Mouse (Mus musculus) layer of hippocampus, adult 9-10 months (tissue): ENCODE results near the gene B4galt5.

Experiments
- DNase-seq: peaks from one replicate; pipeline ENCODE4 v3.0.0; 2022; ENCODE audit warnings: low spot score

B4galt5 gene

DNA sequence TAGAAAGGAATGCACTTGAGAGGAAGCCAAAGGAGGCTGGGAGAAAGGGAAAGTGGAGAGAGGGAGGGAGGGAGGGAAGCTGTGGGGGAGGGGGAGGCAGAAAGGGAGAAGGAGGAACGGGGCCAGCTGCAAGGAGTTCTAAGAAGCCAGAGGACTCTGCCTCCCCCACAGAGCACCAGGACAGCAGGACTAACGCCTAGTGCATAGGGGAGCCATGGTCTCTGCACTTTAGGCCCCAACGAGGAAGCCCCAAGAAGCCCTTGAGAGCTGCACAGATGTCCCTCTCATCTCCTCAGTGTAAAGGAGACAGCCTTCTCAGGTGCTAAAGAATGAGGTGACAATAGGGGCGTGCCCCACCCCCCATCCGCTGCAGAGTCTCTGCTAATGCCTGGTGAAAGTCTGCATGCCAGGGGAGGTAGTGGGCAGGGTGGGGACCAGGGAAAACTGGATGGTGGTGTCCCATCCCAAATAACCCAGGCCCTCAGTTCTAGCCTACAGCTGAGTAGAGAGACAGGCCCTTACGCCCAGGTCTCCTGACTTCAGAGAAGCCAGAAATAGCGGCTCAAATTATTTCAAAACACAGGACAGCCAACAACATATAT, 98.1 kb downstream of the B4galt5 start:
- no peak for DNase-seq

DNA sequence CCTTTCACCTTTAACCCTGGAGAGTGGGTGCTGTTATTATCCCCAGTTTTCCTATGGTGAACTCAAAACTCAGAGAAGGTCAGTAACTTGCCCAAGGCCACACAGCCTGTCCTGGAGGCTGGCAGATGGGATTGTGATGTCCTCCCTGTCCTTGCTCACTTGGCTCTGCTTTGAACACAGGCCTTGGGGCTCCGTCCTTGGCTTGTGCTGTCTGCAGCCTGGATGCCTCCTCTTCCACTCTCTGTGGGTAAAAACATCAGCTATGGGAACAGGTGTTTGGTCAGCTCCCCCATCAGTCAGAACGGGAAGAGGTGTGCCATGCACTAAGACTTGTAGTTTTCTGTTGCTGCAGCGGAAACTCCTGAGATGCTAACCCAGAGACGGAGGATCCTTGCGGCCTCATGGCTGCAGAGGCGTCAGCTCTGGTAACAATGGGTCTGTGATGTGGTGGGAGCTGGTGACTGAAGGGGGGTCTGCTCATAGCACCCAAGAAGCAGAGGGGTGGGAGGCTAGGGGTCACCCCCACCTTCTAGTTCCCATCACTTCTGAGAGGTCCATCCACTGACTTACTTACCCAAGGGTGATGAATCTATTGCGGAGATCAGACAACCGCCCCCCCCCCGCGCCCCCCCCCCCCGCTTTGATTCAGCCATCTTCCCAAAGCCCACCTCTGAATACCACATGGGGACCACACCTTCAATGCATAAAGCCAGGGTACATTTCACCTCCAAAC, 98.8 kb downstream of the B4galt5 start:
- DNase-seq: no peak

GRCm38 (mm10) chr2:167249591-167249990, 99.4 kb downstream of the B4galt5 start:
- no peak for DNase-seq
